Mouse (Mus musculus): ENCODE results near the gene Rspo4. TPM values are rescaled to one million over a fixed set of nuclear protein-coding genes. Genes with fewer than 3 reads are reported as not detected.

Gene Rspo4
- total RNA-seq (2015; ENCODE audit: low replicate concordance) (not detected in 2 replicates), total RNA-seq (2017; ENCODE audit: low replicate concordance) (not detected in 2 replicates)

- no peak for ATAC-seq (replicated peaks; ENCODE audit: low FRiP score, poor library complexity, severe bottlenecking)
Measured at GRCm38 (mm10) chr2:151842648-151843226, at the start of gene Rspo4. Gene Rspo4, plus strand, starts transcription at chr2:151842927.

GRCm38 (mm10) chr2:151815586-151815985, 27.1 kb upstream of the Rspo4 start:
- no peak for ATAC-seq (replicated peaks; ENCODE audit: low FRiP score, poor library complexity, severe bottlenecking)

DNA sequence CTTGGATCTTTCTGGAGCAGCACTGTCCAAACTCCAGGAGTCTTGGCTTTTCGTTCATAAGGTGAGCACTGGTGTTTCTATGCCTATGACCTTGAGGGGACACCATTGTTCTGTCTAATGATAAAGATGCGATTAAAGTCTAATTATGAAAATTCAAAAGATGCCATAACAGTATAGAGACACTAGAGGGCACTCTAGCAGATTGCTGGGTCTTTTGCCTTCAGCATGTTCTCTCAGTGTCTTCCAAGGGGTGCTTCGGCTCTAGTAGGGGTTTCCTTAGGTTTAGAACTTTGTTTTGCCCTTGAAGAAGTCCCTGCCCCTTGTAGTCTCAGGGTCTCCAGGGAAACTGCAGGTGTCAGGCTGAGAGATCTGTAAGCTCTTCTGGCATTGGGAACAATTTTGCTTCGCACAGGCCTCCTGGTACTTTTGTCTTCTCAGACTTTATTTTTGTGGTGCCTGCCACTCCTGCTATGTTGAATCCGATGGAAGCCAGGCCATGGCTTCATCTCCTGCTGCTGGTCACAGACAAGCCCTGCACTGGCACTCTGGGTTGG, 19.6 kb downstream of the Rspo4 start:
- ATAC-seq (replicated peaks; ENCODE audit: low FRiP score, poor library complexity, severe bottlenecking), result peak; percentile 71

GRCm38 (mm10) chr2:151864941-151865340, 22.2 kb downstream of the Rspo4 start:
- no peak for ATAC-seq (replicated peaks; ENCODE audit: low FRiP score, poor library complexity, severe bottlenecking)

DNA sequence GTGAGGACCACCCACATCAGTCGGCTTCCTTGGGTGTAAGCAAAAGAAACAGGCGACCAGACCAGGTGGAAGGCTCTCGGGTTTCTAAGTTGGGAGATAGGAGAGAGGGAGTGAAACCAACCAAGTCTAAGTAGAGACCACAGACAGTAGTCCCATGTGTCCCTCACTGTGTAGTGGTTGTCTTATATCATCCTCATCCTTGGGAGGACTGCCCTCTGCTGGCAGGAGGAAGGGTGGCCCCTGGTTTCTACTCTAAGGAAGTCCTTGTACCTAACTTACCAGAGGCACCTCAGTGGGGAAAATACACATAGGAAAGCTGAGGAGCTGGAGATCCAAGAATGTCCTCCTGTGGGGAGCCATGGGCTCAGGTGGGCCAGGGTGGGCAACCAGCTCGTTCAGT, 23.8 kb downstream of the Rspo4 start:
- ATAC-seq (replicated peaks; ENCODE audit: low FRiP score, poor library complexity, severe bottlenecking), result no peak

DNA sequence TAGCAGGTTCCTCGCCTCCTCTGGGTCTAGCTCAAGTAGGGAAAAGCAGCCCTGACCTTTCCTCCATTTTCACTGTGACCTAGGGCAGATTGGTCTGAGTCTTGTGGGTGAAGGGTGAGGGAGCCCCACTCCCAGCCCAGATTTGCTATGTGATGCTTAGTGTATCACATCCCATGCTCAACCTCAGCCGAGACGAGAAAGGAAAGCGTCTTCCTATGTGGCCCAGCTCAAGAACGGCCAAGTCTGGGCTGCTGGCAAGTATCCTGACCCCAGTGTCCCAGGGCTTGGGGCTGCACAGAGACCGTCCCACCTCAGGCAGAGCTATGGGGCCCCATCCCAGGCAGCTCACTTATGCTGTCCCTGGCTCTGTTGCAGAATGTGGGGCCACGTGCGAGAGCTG, 25.5 kb downstream of the Rspo4 start:
- ATAC-seq (replicated peaks; ENCODE audit: low FRiP score, poor library complexity, severe bottlenecking), result no peak

- no peak for ATAC-seq (replicated peaks; ENCODE audit: low FRiP score, poor library complexity, severe bottlenecking)
Measured at GRCm38 (mm10) chr2:151874551-151874950, 31.8 kb downstream of the Rspo4 start.

DNA sequence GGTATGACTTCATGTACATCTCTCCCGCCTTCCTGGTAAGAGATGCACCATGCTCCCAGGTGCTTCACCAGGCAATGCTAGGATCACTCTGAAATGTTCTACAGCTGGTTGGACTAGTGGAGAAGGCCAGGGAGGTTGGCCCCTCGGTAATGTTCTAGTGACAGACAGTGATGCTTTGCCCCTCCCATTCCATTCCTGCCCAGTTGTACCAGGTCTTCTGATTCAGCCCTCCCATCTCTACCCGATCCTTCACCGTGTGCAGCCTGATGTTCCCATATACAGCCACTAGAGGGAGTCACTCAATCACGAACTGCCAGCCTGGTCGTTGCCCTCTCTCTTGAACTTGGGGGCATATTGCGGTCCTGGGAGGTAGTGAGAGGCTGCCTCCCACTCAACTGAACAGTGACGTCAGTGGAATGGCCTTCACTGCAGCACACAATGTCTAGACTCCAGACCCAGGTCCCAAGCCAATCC, 33.3 kb downstream of the Rspo4 start:
- ATAC-seq (replicated peaks; ENCODE audit: low FRiP score, poor library complexity, severe bottlenecking), result peak; percentile 82

DNA sequence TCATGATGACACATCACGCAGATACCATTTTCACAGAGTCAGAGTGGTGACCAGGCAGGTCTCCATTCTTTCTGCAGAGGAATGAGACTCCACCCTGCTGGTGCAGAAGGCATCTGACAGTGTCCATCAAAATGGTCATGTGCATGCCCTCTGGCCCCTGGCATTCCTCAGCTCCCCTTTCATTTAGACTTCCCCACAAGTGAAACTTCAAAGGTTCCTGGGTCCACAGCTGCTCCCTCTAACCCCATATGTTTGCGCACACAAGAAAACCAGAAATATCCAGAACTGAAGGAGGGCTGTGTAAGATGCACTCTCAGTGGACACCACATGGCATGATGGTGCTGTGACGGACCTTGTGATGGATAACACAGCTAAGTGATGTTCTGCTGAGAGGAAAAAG, 35.9 kb downstream of the Rspo4 start:
- ATAC-seq (replicated peaks; ENCODE audit: low FRiP score, poor library complexity, severe bottlenecking), result no peak

- no peak for ATAC-seq (replicated peaks; ENCODE audit: low FRiP score, poor library complexity, severe bottlenecking)
Measured at GRCm38 (mm10) chr2:151879760-151880159, 37.0 kb downstream of the Rspo4 start.

GRCm38 (mm10) chr2:151891031-151891430, 48.3 kb downstream of the Rspo4 start:
- no peak for ATAC-seq (replicated peaks; ENCODE audit: low FRiP score, poor library complexity, severe bottlenecking)

- ATAC-seq (replicated peaks; ENCODE audit: low FRiP score, poor library complexity, severe bottlenecking), result no peak
Measured at GRCm38 (mm10) chr2:151893122-151893774, 50.5 kb downstream of the Rspo4 start.

- ATAC-seq (replicated peaks; ENCODE audit: low FRiP score, poor library complexity, severe bottlenecking), result no peak
Measured at GRCm38 (mm10) chr2:151894209-151894980, 51.7 kb downstream of the Rspo4 start.

DNA sequence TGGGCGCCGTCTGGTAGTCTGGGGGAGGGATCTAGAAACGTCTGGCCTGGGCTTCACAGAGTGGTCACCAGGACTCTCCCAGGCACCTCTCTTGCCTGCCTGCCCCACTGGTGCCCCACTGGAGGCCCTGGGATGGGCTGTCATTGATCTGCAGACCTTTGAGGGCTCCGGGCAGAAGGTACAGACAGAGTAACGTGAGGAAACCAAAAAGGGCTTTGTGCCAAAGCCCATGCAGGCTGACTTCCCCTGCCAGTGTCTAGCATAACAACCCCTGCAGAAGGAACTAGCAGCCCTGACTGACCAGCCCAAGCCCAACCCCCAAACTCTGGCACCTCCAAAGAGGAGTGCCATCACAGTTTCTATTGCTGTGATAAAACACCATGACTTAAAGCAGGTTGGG, 53.2 kb downstream of the Rspo4 start:
- ATAC-seq (replicated peaks; ENCODE audit: low FRiP score, poor library complexity, severe bottlenecking), result no peak

GRCm38 (mm10) chr2:151898106-151898505, 55.4 kb downstream of the Rspo4 start:
- ATAC-seq (replicated peaks; ENCODE audit: low FRiP score, poor library complexity, severe bottlenecking), result no peak

GRCm38 (mm10) chr2:151900845-151901244, 58.1 kb downstream of the Rspo4 start:
- no peak for ATAC-seq (replicated peaks; ENCODE audit: low FRiP score, poor library complexity, severe bottlenecking)

DNA sequence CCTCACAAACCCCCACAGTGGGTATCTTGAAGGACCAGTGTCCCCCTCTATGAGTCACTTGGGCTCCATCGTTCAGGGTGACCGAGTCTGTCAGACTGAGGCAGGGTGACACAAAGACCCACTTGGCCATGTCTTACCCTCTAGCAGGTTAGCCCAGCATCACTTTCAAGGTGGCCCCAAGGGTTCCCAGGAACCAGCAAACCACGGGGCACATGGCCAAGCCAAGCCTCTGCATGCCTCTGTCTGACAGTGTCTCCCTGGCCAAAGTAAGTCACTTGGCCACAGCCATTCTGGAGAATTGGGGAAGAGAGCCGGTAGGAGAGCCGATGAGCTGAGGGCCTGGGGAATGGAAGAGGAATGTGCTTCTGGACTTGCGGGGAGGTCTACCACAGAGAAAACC, 60.5 kb downstream of the Rspo4 start:
- no peak for ATAC-seq (replicated peaks; ENCODE audit: low FRiP score, poor library complexity, severe bottlenecking)

- no peak for ATAC-seq (replicated peaks; ENCODE audit: low FRiP score, poor library complexity, severe bottlenecking)
Measured at GRCm38 (mm10) chr2:151903933-151904332, 61.2 kb downstream of the Rspo4 start.

GRCm38 (mm10) chr2:151904636-151905035, 61.9 kb downstream of the Rspo4 start:
- no peak for ATAC-seq (replicated peaks; ENCODE audit: low FRiP score, poor library complexity, severe bottlenecking)

- ATAC-seq (replicated peaks; ENCODE audit: low FRiP score, poor library complexity, severe bottlenecking), result no peak
Measured at GRCm38 (mm10) chr2:151907020-151907419, 64.3 kb downstream of the Rspo4 start.

DNA sequence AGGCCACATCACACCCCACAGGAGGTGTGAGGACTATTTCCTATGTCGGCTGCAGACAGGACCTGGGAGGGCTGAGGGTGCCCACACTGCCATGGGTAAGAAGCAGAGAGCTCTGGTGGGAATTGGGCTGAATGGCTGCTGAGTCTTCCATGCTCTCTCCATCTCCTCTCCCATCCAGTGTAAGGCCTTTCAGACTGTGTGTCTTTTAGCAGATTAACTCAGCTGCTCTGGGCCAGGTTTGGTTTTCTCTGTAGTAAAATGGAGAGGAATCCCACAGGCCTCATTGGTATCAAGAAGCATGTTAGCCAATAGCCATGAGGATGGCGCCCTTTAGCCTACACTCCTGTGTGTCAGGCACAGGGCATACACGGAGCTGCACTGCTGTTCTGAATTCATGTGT, 66.7 kb downstream of the Rspo4 start:
- no peak for ATAC-seq (replicated peaks; ENCODE audit: low FRiP score, poor library complexity, severe bottlenecking)

Measured in erythroblast, adult 5-6 weeks (primary cell).